Comparison of ENCODE assay signal across 20 mouse cellular contexts in genomic region chr11:76659138-76659930, GRCm38 (mm10). TPM values are rescaled to one million over a fixed set of nuclear protein-coding genes. Genes with fewer than 3 reads are reported as not detected.
DNase-seq lines count a peak whose midpoint lies in the region; ATAC-seq and TF ChIP-seq lines count a peak whose summit lies in the region.
"Had no signal": no experiment of that assay in that cellular context is flagged by ENCODE, and none has a peak within 500 bp of the region (broad histone marks: within the 10 kb centered on the region; RNA-seq: fewer than 3 reads in every experiment).

No protein-coding gene starts in this region.

- no peak overlapping the region for H3K4me2 ChIP-seq in kidney, embryonic 16.5 days (replicated peaks; ENCODE audit: low read depth, low read length)
- peak overlapping the region; percentile 1; the same call in 1 of the 2 replicates for H3K4me2 ChIP-seq in neural tube, embryonic 12.5 days (replicated peaks)
- no peak overlapping the region for H3K4me2 ChIP-seq in lung, postnatal 0 days (replicated peaks; ENCODE audit: low read depth, low read length)
- H3K4me2 ChIP-seq: forebrain, embryonic 13.5 days; heart, embryonic 15.5 days; liver, embryonic 11.5 days; lung, embryonic 15.5 days had no signal

- peak; percentile 46 for DNase-seq in cerebellum, adult 8-10 months
- DNase-seq in cerebellum, adult 9-11 months, result no peak
- DNase-seq in kidney, adult 2 months, result no peak
- peak; percentile 68 for DNase-seq in forelimb bud, embryonic 11.5 days (ENCODE audit: low read depth, low spot score)
- DNase-seq in lung, postnatal 0 days (ENCODE audit: low spot score), result no peak
- DNase-seq in heart, postnatal 4 days, result no peak
- DNase-seq: adrenal gland, postnatal 36 days; heart, adult 11 months; kidney, adult 8-10 months; thymus, postnatal 4 days had no signal

- peak overlapping the region; percentile 33 for H3K27ac ChIP-seq in kidney, embryonic 16.5 days (ENCODE audit: low read length)
- no peak overlapping the region for H3K27ac ChIP-seq in kidney, adult 2 months (ENCODE audit: insufficient read depth, low read depth, low read length)
- no peak overlapping the region for H3K27ac ChIP-seq in neural tube, embryonic 12.5 days
- no peak overlapping the region for H3K27ac ChIP-seq in lung, postnatal 0 days (ENCODE audit: low read length)
- H3K27ac ChIP-seq: forebrain, embryonic 13.5 days; heart, embryonic 15.5 days; lung, embryonic 15.5 days had no signal

- H3K36me3 ChIP-seq in kidney, embryonic 16.5 days (ENCODE audit: insufficient read depth, low read length), result no peaks in the 10 kb centered on the region
- H3K36me3 ChIP-seq in kidney, adult 2 months (ENCODE audit: control insufficient read depth, insufficient read depth, low read length), result no peaks in the 10 kb centered on the region
- H3K36me3 ChIP-seq in neural tube, embryonic 12.5 days, result no peaks in the 10 kb centered on the region
- H3K36me3 ChIP-seq in lung, postnatal 0 days (ENCODE audit: insufficient read depth, low read length), result no peaks in the 10 kb centered on the region
- H3K36me3 ChIP-seq: heart, embryonic 15.5 days; lung, embryonic 15.5 days had no signal

- TF ChIP-seq EP300 in lung, postnatal 0 days (IDR thresholded peaks at IDR 0.05), result no peak

- no peak overlapping the region for H3K9ac ChIP-seq in kidney, embryonic 16.5 days (replicated peaks; ENCODE audit: low read length)
- no peak overlapping the region for H3K9ac ChIP-seq in neural tube, embryonic 12.5 days
- H3K9ac ChIP-seq in lung, postnatal 0 days (replicated peaks; ENCODE audit: low read depth), result no peak overlapping the region
- H3K9ac ChIP-seq: forebrain, embryonic 13.5 days; heart, embryonic 15.5 days; lung, embryonic 15.5 days had no signal

- peak; percentile 87 for ATAC-seq in kidney, embryonic 16.5 days (ENCODE audit: low FRiP score, low TSS enrichment)
- no peak for ATAC-seq in neural tube, embryonic 12.5 days (ENCODE audit: low FRiP score, low read depth)
- no peak for ATAC-seq in lung, postnatal 0 days
- ATAC-seq: activated CD4-positive, CD25-positive, alpha-beta regulatory T cell, adult 4 months; forebrain, embryonic 13.5 days had no signal

- peaks cover 6% of the 10 kb centered on the region for H3K27me3 ChIP-seq in kidney, embryonic 16.5 days (ENCODE audit: insufficient read depth, low read length)
- no peaks in the 10 kb centered on the region for H3K27me3 ChIP-seq in kidney, adult 2 months (replicated peaks; ENCODE audit: control insufficient read depth, insufficient read depth, low read length)
- H3K27me3 ChIP-seq in neural tube, embryonic 12.5 days (replicated peaks), result no peaks in the 10 kb centered on the region
- H3K27me3 ChIP-seq in lung, postnatal 0 days (replicated peaks; ENCODE audit: insufficient read depth, low read length), result no peaks in the 10 kb centered on the region

- 17% methylated on average over 14 of the region's 14 CpGs for WGBS in kidney, embryonic 16.5 days
- WGBS in kidney, adult 2 months, result 56% methylated on average over 14 of the region's 14 CpGs
- WGBS in neural tube, embryonic 12.5 days, result 25% methylated on average over 14 of the region's 14 CpGs
- 55% methylated on average over 14 of the region's 14 CpGs for WGBS in lung, postnatal 0 days

- no peak overlapping the region for H3K4me3 ChIP-seq in kidney, embryonic 16.5 days (ENCODE audit: low read length)
- H3K4me3 ChIP-seq in kidney, adult 2 months (ENCODE audit: insufficient read depth, low read depth, low read length), result no peak overlapping the region
- H3K4me3 ChIP-seq in neural tube, embryonic 12.5 days, result no peak overlapping the region
- H3K4me3 ChIP-seq in lung, postnatal 0 days (ENCODE audit: low read depth, low read length), result no peak overlapping the region
- H3K4me3 ChIP-seq: forebrain, embryonic 13.5 days; heart, embryonic 15.5 days; lung, embryonic 15.5 days had no signal

- H3K4me1 ChIP-seq in kidney, embryonic 16.5 days (ENCODE audit: insufficient read depth, low read length), result peaks cover 17% of the 10 kb centered on the region
- no peaks in the 10 kb centered on the region; the same call in 1 of the 2 replicates for H3K4me1 ChIP-seq in kidney, adult 2 months (ENCODE audit: control insufficient read depth, insufficient read depth, low read length)
- H3K4me1 ChIP-seq in neural tube, embryonic 12.5 days, result peaks cover 9% of the 10 kb centered on the region
- H3K4me1 ChIP-seq in lung, postnatal 0 days (ENCODE audit: insufficient read depth, low read depth, low read length), result no peaks in the 10 kb centered on the region
- H3K4me1 ChIP-seq: forebrain, embryonic 13.5 days; heart, embryonic 15.5 days; lung, embryonic 15.5 days had no signal

- H3K9me3 ChIP-seq in kidney, embryonic 16.5 days (ENCODE audit: low read length), result no peaks in the 10 kb centered on the region
- H3K9me3 ChIP-seq in neural tube, embryonic 12.5 days, result no peaks in the 10 kb centered on the region
- no peaks in the 10 kb centered on the region for H3K9me3 ChIP-seq in lung, postnatal 0 days (ENCODE audit: low read length)
- H3K9me3 ChIP-seq: forebrain, embryonic 13.5 days; heart, embryonic 15.5 days; lung, embryonic 15.5 days had no signal

- no peak for TF ChIP-seq CTCF in kidney, adult 2 months (conservative IDR thresholded peaks at IDR 0.05; ENCODE audit: insufficient read depth, insufficient read length, low read depth, low read length)
- TF ChIP-seq CTCF in lung, postnatal 0 days (IDR thresholded peaks at IDR 0.05), result no peak

- TF ChIP-seq POLR2A in kidney, adult 2 months (IDR thresholded peaks at IDR 0.05; ENCODE audit: low read depth, low read length), result no peak

RNA-seq across cellular contexts. Expression of gene Bhlha9, which starts 12.9 kb away (rescaled TPM):
- polyA plus RNA-seq in kidney, embryonic 16.5 days (2015; fragmentation: Nextera tagmentation; extraction: Ambion mirVana), result 0.17 and 0.24 TPM in 2 replicates
- not detected in 2 replicates for polyA plus RNA-seq in kidney, adult 2 months (2012; rRNA removed)
- 0.27 and 0.38 TPM in 2 replicates for polyA plus RNA-seq in neural tube, embryonic 12.5 days (2016; fragmentation: Nextera tagmentation; extraction: Ambion mirVana)
- not detected in 2 replicates for polyA plus RNA-seq in lung, postnatal 0 days (2015; fragmentation: Nextera tagmentation; extraction: Ambion mirVana)
- total RNA-seq in heart, postnatal 4 days (2021), result not detected
- total RNA-seq: adrenal gland, postnatal 36 days had no signal
- polyA plus RNA-seq: activated CD4-positive, CD25-positive, alpha-beta regulatory T cell, adult 4 months; lung, embryonic 15.5 days; spleen, adult 2 months had no signal

RNA-seq across cellular contexts. Expression of gene Trarg1, which starts 20.3 kb away (rescaled TPM):
- polyA plus RNA-seq in kidney, embryonic 16.5 days (2015; fragmentation: Nextera tagmentation; extraction: Ambion mirVana), result 2.0 and 2.2 TPM in 2 replicates
- 2.8 and 2.9 TPM in 2 replicates for polyA plus RNA-seq in kidney, adult 2 months (2012; rRNA removed)
- 0.27 and 0.62 TPM in 2 replicates for polyA plus RNA-seq in neural tube, embryonic 12.5 days (2016; fragmentation: Nextera tagmentation; extraction: Ambion mirVana)
- polyA plus RNA-seq in lung, postnatal 0 days (2015; fragmentation: Nextera tagmentation; extraction: Ambion mirVana), result 4.7 and 7.1 TPM in 2 replicates
- 1 to 10 TPM; 1.5 to 1.7 TPM for total RNA-seq in heart, postnatal 4 days (2021)
- total RNA-seq: megakaryocyte, adult 5-6 weeks had no signal
- polyA plus RNA-seq: forebrain, embryonic 13.5 days; hindbrain, embryonic 11.5 days had no signal

RNA-seq across cellular contexts. Expression of gene Abr, which starts 37.2 kb away (rescaled TPM):
- 40.4 and 41.0 TPM in 2 replicates for polyA plus RNA-seq in kidney, embryonic 16.5 days (2015; fragmentation: Nextera tagmentation; extraction: Ambion mirVana)
- 33.2 and 40.8 TPM in 2 replicates for polyA plus RNA-seq in kidney, adult 2 months (2012; rRNA removed)
- polyA plus RNA-seq in neural tube, embryonic 12.5 days (2016; fragmentation: Nextera tagmentation; extraction: Ambion mirVana), result 74.9 and 76.2 TPM in 2 replicates
- polyA plus RNA-seq in lung, postnatal 0 days (2015; fragmentation: Nextera tagmentation; extraction: Ambion mirVana), result 16.6 and 17.2 TPM in 2 replicates
- total RNA-seq in heart, postnatal 4 days (2021), result 10 to 100 TPM; 40.6 to 41.5 TPM

Comparison
In these comparisons a context has a peak if more than half of its experiments do, and no peak if none do; other contexts are left out.
1. DNase-seq: peak in cerebellum, adult 8-10 months (single experiment) and forelimb bud, embryonic 11.5 days (single experiment); none in cerebellum, adult 9-11 months (single experiment), kidney, adult 2 months (single experiment), lung, postnatal 0 days (single experiment) and heart, postnatal 4 days (single experiment).